Comparison of ENCODE assay signal across 19 mouse cellular contexts in genomic region chr4:133458044-133458443, GRCm38 (mm10). TPM values are rescaled to one million over a fixed set of nuclear protein-coding genes. Genes with fewer than 3 reads are reported as not detected.
A peak's percentile ranks its signal among the peaks of the same experiment; 100 is the strongest.
DNase-seq lines count a peak whose midpoint lies in the region; ATAC-seq and TF ChIP-seq lines count a peak whose summit lies in the region.
"Had no signal": no experiment of that assay in that cellular context is flagged by ENCODE, and none has a peak within 500 bp of the region (broad histone marks: within the 10 kb centered on the region; RNA-seq: fewer than 3 reads in every experiment).

No protein-coding gene starts in this region.

- H3K27me3 ChIP-seq in hindbrain, embryonic 12.5 days, result no peaks in the 10 kb centered on the region
- H3K27me3 ChIP-seq in hindbrain, embryonic 16.5 days (replicated peaks; ENCODE audit: control insufficient read depth, insufficient read depth, low read length), result no peaks in the 10 kb centered on the region
- H3K27me3 ChIP-seq in thymus, adult 2 months (ENCODE audit: control insufficient read depth, insufficient read depth, low read length), result no peaks in the 10 kb centered on the region
- H3K27me3 ChIP-seq in limb, embryonic 10.5 days (ENCODE audit: low read depth, poor library complexity, severe bottlenecking), result no peaks in the 10 kb centered on the region
- H3K27me3 ChIP-seq in midbrain, embryonic 14.5 days (ENCODE audit: control insufficient read depth, insufficient read depth, low read length), result no peaks in the 10 kb centered on the region
- H3K27me3 ChIP-seq: forebrain, embryonic 15.5 days; heart, embryonic 13.5 days; kidney, embryonic 15.5 days; limb, embryonic 13.5 days; lung, embryonic 15.5 days; neural tube, embryonic 13.5 days had no signal

- 0 out of 2 replicates have a peak, but pooled peaks cover 3% of the 10 kb centered on the region for H3K4me1 ChIP-seq in hindbrain, embryonic 12.5 days
- no peaks in the 10 kb centered on the region for H3K4me1 ChIP-seq in hindbrain, embryonic 16.5 days (ENCODE audit: control insufficient read depth, insufficient read depth, low read depth, low read length)
- peaks cover 2% of the 10 kb centered on the region; the same call in 1 of the 2 replicates for H3K4me1 ChIP-seq in thymus, adult 2 months (replicated peaks; ENCODE audit: control insufficient read depth, insufficient read depth, low read length)
- peaks cover 19% of the 10 kb centered on the region for H3K4me1 ChIP-seq in limb, embryonic 10.5 days
- H3K4me1 ChIP-seq in midbrain, embryonic 14.5 days (ENCODE audit: control insufficient read depth, insufficient read depth, low read length), result no peaks in the 10 kb centered on the region
- H3K4me1 ChIP-seq: forebrain, embryonic 15.5 days; neural tube, embryonic 13.5 days had no signal

- no peak; the same call in 1 of the 2 replicates for TF ChIP-seq CTCF in thymus, adult 2 months (IDR thresholded peaks at IDR 0.05; ENCODE audit: borderline replicate concordance, control insufficient read depth, extremely low read depth, insufficient read depth, low read length, poor library complexity)

- no peak overlapping the region for H3K4me3 ChIP-seq in hindbrain, embryonic 12.5 days
- no peak overlapping the region for H3K4me3 ChIP-seq in hindbrain, embryonic 16.5 days (ENCODE audit: low read length)
- no peak overlapping the region for H3K4me3 ChIP-seq in thymus, adult 2 months (ENCODE audit: control insufficient read depth, insufficient read depth, low read length)
- no peak overlapping the region for H3K4me3 ChIP-seq in limb, embryonic 10.5 days
- H3K4me3 ChIP-seq in midbrain, embryonic 14.5 days (replicated peaks; ENCODE audit: low read depth, low read length), result no peak overlapping the region
- H3K4me3 ChIP-seq: erythroblast, embryonic 14.5 days; forebrain, embryonic 15.5 days; heart, embryonic 13.5 days; hindbrain, embryonic 10.5 days; kidney, embryonic 15.5 days; limb, embryonic 13.5 days; lung, embryonic 15.5 days; neural tube, embryonic 13.5 days had no signal

- H3K27ac ChIP-seq in hindbrain, embryonic 12.5 days, result no peak overlapping the region
- H3K27ac ChIP-seq in hindbrain, embryonic 16.5 days (ENCODE audit: low read depth, low read length), result no peak overlapping the region
- no peak overlapping the region for H3K27ac ChIP-seq in thymus, adult 2 months (ENCODE audit: control insufficient read depth, insufficient read depth, low read length)
- H3K27ac ChIP-seq in limb, embryonic 10.5 days, result 0 out of 2 replicates have a peak overlapping the region, but pooled peaks have one; percentile 7
- H3K27ac ChIP-seq in midbrain, embryonic 14.5 days (replicated peaks; ENCODE audit: low read depth, low read length), result no peak overlapping the region
- H3K27ac ChIP-seq: forebrain, embryonic 15.5 days; heart, embryonic 13.5 days; hindbrain, embryonic 10.5 days; kidney, embryonic 15.5 days; limb, embryonic 13.5 days; lung, embryonic 15.5 days; neural tube, embryonic 13.5 days had no signal

- H3K9me3 ChIP-seq in hindbrain, embryonic 12.5 days (replicated peaks), result no peaks in the 10 kb centered on the region
- no peaks in the 10 kb centered on the region for H3K9me3 ChIP-seq in hindbrain, embryonic 16.5 days (ENCODE audit: control insufficient read depth, low read length)
- H3K9me3 ChIP-seq in limb, embryonic 10.5 days (replicated peaks), result no peaks in the 10 kb centered on the region
- H3K9me3 ChIP-seq in midbrain, embryonic 14.5 days (ENCODE audit: control insufficient read depth, low read length), result no peaks in the 10 kb centered on the region
- H3K9me3 ChIP-seq: forebrain, embryonic 15.5 days; heart, embryonic 13.5 days; hindbrain, embryonic 10.5 days; kidney, embryonic 15.5 days; limb, embryonic 13.5 days; lung, embryonic 15.5 days; neural tube, embryonic 13.5 days had no signal

- H3K4me2 ChIP-seq in hindbrain, embryonic 12.5 days (replicated peaks), result no peak overlapping the region
- no peak overlapping the region for H3K4me2 ChIP-seq in hindbrain, embryonic 16.5 days (ENCODE audit: low read length)
- H3K4me2 ChIP-seq in midbrain, embryonic 14.5 days (ENCODE audit: low read length), result no peak overlapping the region
- H3K4me2 ChIP-seq: forebrain, embryonic 15.5 days; heart, embryonic 13.5 days; kidney, embryonic 15.5 days; limb, embryonic 13.5 days; lung, embryonic 15.5 days; neural tube, embryonic 13.5 days had no signal

- ATAC-seq in hindbrain, embryonic 12.5 days (ENCODE audit: low FRiP score), result no peak
- no peak for ATAC-seq in hindbrain, embryonic 16.5 days
- ATAC-seq in midbrain, embryonic 14.5 days (ENCODE audit: low FRiP score, low TSS enrichment), result no peak
- ATAC-seq: forebrain, embryonic 15.5 days; inflammation-experienced regulatory T-cells, adult 6 months had no signal

- 70% methylated on average over 3 of the region's 3 CpGs for WGBS in hindbrain, embryonic 12.5 days
- 76% methylated on average over 3 of the region's 3 CpGs for WGBS in hindbrain, embryonic 16.5 days
- WGBS in thymus, adult 2 months, result 20% methylated on average over 3 of the region's 3 CpGs
- WGBS in limb, embryonic 10.5 days, result 78% methylated on average over 3 of the region's 3 CpGs
- 79% methylated on average over 3 of the region's 3 CpGs for WGBS in midbrain, embryonic 14.5 days

- peak; percentile 18 for DNase-seq in thymus, adult 2 months
- no peak for DNase-seq in thymus, adult 18-20 months
- no peak for DNase-seq in limb, embryonic 10.5 days (ENCODE audit: low spot score)
- DNase-seq in layer of hippocampus, adult 9-10 months (ENCODE audit: low spot score), result no peak
- DNase-seq in adrenal gland, adult 2 months, result no peak
- no peak for DNase-seq in midbrain, embryonic 14.5 days
- DNase-seq: cerebellum, postnatal 10 days; spleen, adult 18-20 months had no signal

- no peak for TF ChIP-seq POLR2A in thymus, adult 2 months (IDR thresholded peaks at IDR 0.05; ENCODE audit: control insufficient read depth, extremely low read depth, insufficient read depth, low read length, poor library complexity)

- H3K36me3 ChIP-seq in hindbrain, embryonic 12.5 days, result no peaks in the 10 kb centered on the region
- H3K36me3 ChIP-seq in hindbrain, embryonic 16.5 days (ENCODE audit: control insufficient read depth, insufficient read depth, low read length), result no peaks in the 10 kb centered on the region
- no peaks in the 10 kb centered on the region for H3K36me3 ChIP-seq in thymus, adult 2 months (ENCODE audit: control insufficient read depth, insufficient read depth, low read length)
- no peaks in the 10 kb centered on the region for H3K36me3 ChIP-seq in limb, embryonic 10.5 days
- H3K36me3 ChIP-seq in midbrain, embryonic 14.5 days (ENCODE audit: control insufficient read depth, insufficient read depth, low read length), result no peaks in the 10 kb centered on the region
- H3K36me3 ChIP-seq: forebrain, embryonic 15.5 days; heart, embryonic 13.5 days; hindbrain, embryonic 10.5 days; kidney, embryonic 15.5 days; limb, embryonic 13.5 days; lung, embryonic 15.5 days; neural tube, embryonic 13.5 days had no signal

- H3K9ac ChIP-seq in hindbrain, embryonic 12.5 days, result 0 out of 2 replicates have a peak overlapping the region, but pooled peaks have one; percentile 14
- no peak overlapping the region for H3K9ac ChIP-seq in hindbrain, embryonic 16.5 days (ENCODE audit: low read depth, low read length)
- H3K9ac ChIP-seq in midbrain, embryonic 14.5 days (replicated peaks; ENCODE audit: low read length), result no peak overlapping the region
- H3K9ac ChIP-seq: forebrain, embryonic 15.5 days; heart, embryonic 13.5 days; kidney, embryonic 15.5 days; limb, embryonic 13.5 days; lung, embryonic 15.5 days; neural tube, embryonic 13.5 days had no signal

RNA-seq across cellular contexts. Expression of gene Tent5b, which starts 21.9 kb away (rescaled TPM):
- 1.0 and 1.5 TPM in 2 replicates for polyA plus RNA-seq in hindbrain, embryonic 12.5 days (2016; fragmentation: Nextera tagmentation; extraction: Ambion mirVana)
- polyA plus RNA-seq in hindbrain, embryonic 16.5 days (2015; fragmentation: Nextera tagmentation; extraction: Ambion mirVana), result 0.32 and 0.36 TPM in 2 replicates
- polyA plus RNA-seq in thymus, adult 2 months (2012; rRNA removed), result 0.40 and 0.86 TPM in 2 replicates
- polyA plus RNA-seq in limb, embryonic 10.5 days (2016; fragmentation: Nextera tagmentation; extraction: Ambion mirVana), result 0.68 and 1.1 TPM in 2 replicates
- 10 to 100 TPM in 1 of 2 experiments, 1 to 10 TPM in 1; 1.7 to 14.7 TPM for total RNA-seq in adrenal gland, adult 2 months (2021)
- 3.0 and 7.2 TPM in 2 replicates for polyA plus RNA-seq in adrenal gland, adult 2 months (2012; rRNA removed)
- 0.09 and 0.15 TPM in 2 replicates for polyA plus RNA-seq in midbrain, embryonic 14.5 days (2014; fragmentation: Nextera tagmentation; extraction: Ambion mirVana)
- polyA plus RNA-seq: erythroblast, embryonic 14.5 days; inflammation-experienced regulatory T-cells, adult 6 months had no signal

RNA-seq across cellular contexts. Expression of gene Trnp1, which starts 40.3 kb away (rescaled TPM):
- 4.3 and 4.8 TPM in 2 replicates for polyA plus RNA-seq in hindbrain, embryonic 12.5 days (2016; fragmentation: Nextera tagmentation; extraction: Ambion mirVana)
- 5.8 and 12.1 TPM in 2 replicates for polyA plus RNA-seq in hindbrain, embryonic 16.5 days (2015; fragmentation: Nextera tagmentation; extraction: Ambion mirVana)
- polyA plus RNA-seq in thymus, adult 2 months (2012; rRNA removed), result 0.75 and 1.5 TPM in 2 replicates
- 0.46 and 0.65 TPM in 2 replicates for polyA plus RNA-seq in limb, embryonic 10.5 days (2016; fragmentation: Nextera tagmentation; extraction: Ambion mirVana)
- total RNA-seq in adrenal gland, adult 2 months (2021), result 1 to 10 TPM; 4.4 to 7.5 TPM
- polyA plus RNA-seq in adrenal gland, adult 2 months (2012; rRNA removed), result 7.4 and 11.4 TPM in 2 replicates
- 5.5 and 7.8 TPM in 2 replicates for polyA plus RNA-seq in midbrain, embryonic 14.5 days (2014; fragmentation: Nextera tagmentation; extraction: Ambion mirVana)
- polyA plus RNA-seq: erythroblast, embryonic 14.5 days; inflammation-experienced regulatory T-cells, adult 6 months had no signal
